Mouse (Mus musculus) myocyte (in vitro differentiated cells): ENCODE measurements at regions not wholly inside any gene's neighbourhood (a gene's known extent, or its start where the extent isn't known, plus 50 kb on each side); places are given as distances from the start of the nearest gene placed in this dataset.

ENCODE experiments used
- CEBPB ChIP-seq: IDR thresholded peaks from 2 replicates; pipeline ENCODE4 v1.6.1; 2011; ENCODE audit warnings: mild to moderate bottlenecking, moderate library complexity; ENCODE audit not compliant: poor library complexity, insufficient read depth, severe bottlenecking
- E2F4 ChIP-seq: IDR thresholded peaks from one replicate; pipeline ENCODE4 v1.6.1; 2011; ENCODE audit warnings: mild to moderate bottlenecking, control low read depth, moderate library complexity; ENCODE audit not compliant: insufficient read depth
- MAX ChIP-seq: IDR thresholded peaks from one replicate; pipeline ENCODE4 v1.6.1; 2011; ENCODE audit warnings: low read depth, mild to moderate bottlenecking, control low read depth
- MYOD1 ChIP-seq, 3 experiments: IDR thresholded peaks; one replicate each; pipeline ENCODE4 v1.6.1; 2011; ENCODE audit warnings: control low read depth in 2 of 3, low read depth in 2 of 3, mild to moderate bottlenecking in 2 of 3, moderate library complexity in 1 of 3; ENCODE audit not compliant: insufficient read length in 2 of 3, control insufficient read depth in 1 of 3
- MYOG ChIP-seq, 3 experiments: IDR thresholded peaks; one replicate each; pipeline ENCODE4 v1.6.1; 2011; ENCODE audit warnings: control low read depth in 2 of 3, low read depth in 2 of 3, mild to moderate bottlenecking in 2 of 3; ENCODE audit not compliant: insufficient read length in 2 of 3, control insufficient read depth in 1 of 3, insufficient read depth in 1 of 3
- POLR2A ChIP-seq: IDR thresholded peaks from one replicate; pipeline ENCODE4 v1.6.1; 2011; ENCODE audit warnings: low read depth, mild to moderate bottlenecking, control low read depth, moderate library complexity; ENCODE audit not compliant: insufficient read length
- POLR2AphosphoS2 ChIP-seq: IDR thresholded peaks from one replicate; pipeline ENCODE4 v1.6.1; 2011; ENCODE audit warnings: low read depth, control low read depth; ENCODE audit not compliant: insufficient read length
- REST ChIP-seq: IDR thresholded peaks from one replicate; pipeline ENCODE4 v1.6.1; 2011; ENCODE audit warnings: mild to moderate bottlenecking, control low read depth, moderate library complexity; ENCODE audit not compliant: insufficient read depth, insufficient read length
- SRF ChIP-seq: IDR thresholded peaks from one replicate; pipeline ENCODE4 v1.6.1; 2011; ENCODE audit warnings: low read depth; ENCODE audit not compliant: control insufficient read depth, insufficient read length
- TCF12 ChIP-seq: IDR thresholded peaks from one replicate; pipeline ENCODE4 v1.6.1; 2011; ENCODE audit warnings: mild to moderate bottlenecking, control low read depth; ENCODE audit not compliant: poor library complexity, insufficient read depth, severe bottlenecking
- TCF3 ChIP-seq: IDR thresholded peaks from one replicate; pipeline ENCODE4 v1.6.1; 2011; ENCODE audit warnings: low read depth, control low read depth; ENCODE audit not compliant: insufficient read length
- USF1 ChIP-seq: IDR thresholded peaks from one replicate; pipeline ENCODE4 v1.6.1; 2011; ENCODE audit warnings: low read depth, mild to moderate bottlenecking, control low read depth, moderate library complexity

- TF ChIP-seq POLR2A (no peak), TCF12 (no peak), MAX (no peak), E2F4 (no peak), POLR2AphosphoS2 (no peak), MYOD1 (IDR thresholded peaks at IDR 0.05; ENCODE audit: control insufficient read depth in 1 of 3, insufficient read length in 2 of 3, low read depth in 2 of 3) (no peak), MYOG (IDR thresholded peaks at IDR 0.05; ENCODE audit: control insufficient read depth in 1 of 3, insufficient read depth in 1 of 3, insufficient read length in 2 of 3, low read depth in 2 of 3) (no peak), SRF (no peak), CEBPB (no peak), USF1 (no peak), TCF3 (no peak), REST (no peak)
Measured at GRCm38 (mm10) chr11:6979656-6980055, 83.6 kb upstream of the Adcy1 start.
